ENCODE assay signal across 10 mouse cellular contexts in the genomic region with DNA sequence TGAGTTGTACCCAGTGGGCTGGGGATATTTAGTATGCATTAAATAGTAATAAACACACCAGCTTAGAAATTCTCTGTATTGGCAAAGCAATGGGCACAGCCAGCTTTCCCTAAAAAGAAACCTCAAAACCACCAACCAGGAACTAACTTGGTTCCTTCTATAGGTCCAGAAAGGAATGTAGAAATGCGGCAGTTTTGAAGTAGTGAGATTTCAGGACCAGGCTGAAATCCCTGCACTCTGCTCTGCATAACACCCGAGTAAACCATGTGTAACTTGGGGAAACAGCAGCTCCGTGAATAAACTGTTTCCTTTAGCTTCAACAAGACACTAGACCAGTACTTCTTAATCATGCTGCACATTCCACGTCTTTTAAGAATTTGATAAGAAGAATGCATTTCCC. TPM values are rescaled to one million over a fixed set of nuclear protein-coding genes. Genes with fewer than 3 reads are reported as not detected.
A peak's percentile ranks its signal among the peaks of the same experiment; 100 is the strongest.
DNase-seq lines count a peak whose midpoint lies in the region; ATAC-seq and TF ChIP-seq lines count a peak whose summit lies in the region.
"Had no signal": no experiment of that assay in that cellular context is flagged by ENCODE, and none has a peak within 500 bp of the region (broad histone marks: within the 10 kb centered on the region; RNA-seq: fewer than 3 reads in every experiment).

No protein-coding gene starts in this region.

- H3K4me1 ChIP-seq in heart, postnatal 0 days (ENCODE audit: control insufficient read depth, insufficient read depth): peaks cover 42% of the 10 kb centered on the region
- peaks cover 22% of the 10 kb centered on the region for H3K4me1 ChIP-seq in embryonic facial prominence, embryonic 13.5 days
- peaks cover 12% of the 10 kb centered on the region for H3K4me1 ChIP-seq in intestine, embryonic 14.5 days (replicated peaks; ENCODE audit: control insufficient read depth, insufficient read depth, low read length)
- H3K4me1 ChIP-seq in midbrain, embryonic 15.5 days: peaks cover 28% of the 10 kb centered on the region

- H3K9me3 ChIP-seq in heart, postnatal 0 days (replicated peaks; ENCODE audit: control insufficient read depth, low read length): no peaks in the 10 kb centered on the region
- no peaks in the 10 kb centered on the region for H3K9me3 ChIP-seq in embryonic facial prominence, embryonic 13.5 days
- no peaks in the 10 kb centered on the region for H3K9me3 ChIP-seq in intestine, embryonic 14.5 days (ENCODE audit: control insufficient read depth, low read length)
- H3K9me3 ChIP-seq in midbrain, embryonic 15.5 days: no peaks in the 10 kb centered on the region

- H3K27ac ChIP-seq in heart, postnatal 0 days (ENCODE audit: low read depth): 0 out of 2 replicates have a peak overlapping the region, but pooled peaks have one; percentile 3
- H3K27ac ChIP-seq in embryonic facial prominence, embryonic 13.5 days: no peak overlapping the region
- H3K27ac ChIP-seq in intestine, embryonic 14.5 days (ENCODE audit: low read depth): no peak overlapping the region
- no peak overlapping the region for H3K27ac ChIP-seq in midbrain, embryonic 15.5 days

- 4% methylated on average over 4 of the region's 4 CpGs for WGBS in heart, postnatal 0 days
- WGBS in embryonic facial prominence, embryonic 13.5 days: 47% methylated on average over 4 of the region's 4 CpGs
- WGBS in intestine, embryonic 14.5 days: 31% methylated on average over 4 of the region's 4 CpGs
- WGBS in midbrain, embryonic 15.5 days: 72% methylated on average over 4 of the region's 4 CpGs

- no peak for TF ChIP-seq CTCF in heart, postnatal 0 days (IDR thresholded peaks at IDR 0.05; ENCODE audit: low read depth)

- H3K4me3 ChIP-seq in heart, postnatal 0 days (ENCODE audit: low read depth, low read length): peak overlapping the region; percentile 61
- 0 out of 2 replicates have a peak overlapping the region, but pooled peaks have one; percentile 92 for H3K4me3 ChIP-seq in embryonic facial prominence, embryonic 13.5 days
- peak overlapping the region; percentile 87; the same call in 1 of the 2 replicates for H3K4me3 ChIP-seq in intestine, embryonic 14.5 days (ENCODE audit: low read depth, low read length)
- no peak overlapping the region for H3K4me3 ChIP-seq in midbrain, embryonic 15.5 days

- H3K9ac ChIP-seq in heart, postnatal 0 days (replicated peaks; ENCODE audit: low read depth, low read length): peak overlapping the region; percentile 68; the same call in 1 of the 2 replicates
- H3K9ac ChIP-seq in embryonic facial prominence, embryonic 13.5 days: no peak overlapping the region
- no peak overlapping the region for H3K9ac ChIP-seq in intestine, embryonic 14.5 days (ENCODE audit: low read length)
- H3K9ac ChIP-seq in midbrain, embryonic 15.5 days: no peak overlapping the region

- no peak for TF ChIP-seq EP300 in heart, postnatal 0 days (IDR thresholded peaks at IDR 0.05; ENCODE audit: low read depth)

- H3K36me3 ChIP-seq in heart, postnatal 0 days (replicated peaks; ENCODE audit: control insufficient read depth, insufficient read depth, low read length): no peaks in the 10 kb centered on the region
- H3K36me3 ChIP-seq in embryonic facial prominence, embryonic 13.5 days: no peaks in the 10 kb centered on the region
- H3K36me3 ChIP-seq in intestine, embryonic 14.5 days (ENCODE audit: control insufficient read depth, insufficient read depth, low read length): no peaks in the 10 kb centered on the region
- H3K36me3 ChIP-seq in midbrain, embryonic 15.5 days (replicated peaks): no peaks in the 10 kb centered on the region

- no peak for ATAC-seq in heart, postnatal 0 days (ENCODE audit: insufficient read depth, low read depth)
- ATAC-seq in embryonic facial prominence, embryonic 13.5 days (ENCODE audit: insufficient number of reproducible peaks, insufficient read depth, low FRiP score, low TSS enrichment, low read depth): no peak
- no peak for ATAC-seq in intestine, embryonic 14.5 days (replicated peaks; ENCODE audit: low FRiP score, low TSS enrichment, low read depth)
- no peak for ATAC-seq in midbrain, embryonic 15.5 days (replicated peaks)
- ATAC-seq in erythroid progenitor cell, adult 5-6 weeks (replicated peaks; ENCODE audit: low FRiP score, poor library complexity, severe bottlenecking): no peak

- DNase-seq in heart, postnatal 0 days (ENCODE audit: low spot score): no peak
- no peak for DNase-seq in heart, postnatal 4 days
- DNase-seq in intestine, embryonic 14.5 days (ENCODE audit: low spot score): no peak
- no peak for DNase-seq in urinary bladder, adult 18-20 months (ENCODE audit: low spot score in 2 of 2)
- no peak for DNase-seq in testis, postnatal 10 days (ENCODE audit: low spot score)
- DNase-seq: adrenal gland, postnatal 36 days; retina, postnatal 1 day had no signal

- H3K27me3 ChIP-seq in heart, postnatal 0 days (ENCODE audit: control insufficient read depth, insufficient read depth, low read length): no peaks in the 10 kb centered on the region
- no peaks in the 10 kb centered on the region for H3K27me3 ChIP-seq in embryonic facial prominence, embryonic 13.5 days
- H3K27me3 ChIP-seq in intestine, embryonic 14.5 days (replicated peaks; ENCODE audit: control insufficient read depth, insufficient read depth, low read length): no peaks in the 10 kb centered on the region
- H3K27me3 ChIP-seq in midbrain, embryonic 15.5 days (replicated peaks): no peaks in the 10 kb centered on the region

- peak overlapping the region; percentile 64 for H3K4me2 ChIP-seq in heart, postnatal 0 days (ENCODE audit: low read depth, low read length)
- H3K4me2 ChIP-seq in embryonic facial prominence, embryonic 13.5 days: peak overlapping the region; percentile 86
- peak overlapping the region; percentile 66 for H3K4me2 ChIP-seq in intestine, embryonic 14.5 days (ENCODE audit: low read length)
- H3K4me2 ChIP-seq in midbrain, embryonic 15.5 days: peak overlapping the region; percentile 88

RNA-seq across cellular contexts. Expression of gene Arfip1, which starts 1.7 kb away (rescaled TPM):
- 10.9 and 45.6 TPM in 2 replicates for total RNA-seq in heart, postnatal 0 days (2014; rRNA removed; ENCODE audit: low replicate concordance)
- polyA plus RNA-seq in heart, postnatal 0 days (2015; fragmentation: Nextera tagmentation; extraction: Ambion mirVana): 41.0 and 42.1 TPM in 2 replicates
- 10 to 100 TPM; 36.0 to 41.6 TPM for total RNA-seq in heart, postnatal 4 days (2021)
- 42.5 and 47.1 TPM in 2 replicates for polyA plus RNA-seq in embryonic facial prominence, embryonic 13.5 days (2015; fragmentation: Nextera tagmentation; extraction: Ambion mirVana)
- 44.7 and 47.9 TPM in 2 replicates for polyA plus RNA-seq in intestine, embryonic 14.5 days (2014; fragmentation: Nextera tagmentation; extraction: Ambion mirVana)
- 21.5 and 22.2 TPM in 2 replicates for polyA plus RNA-seq in midbrain, embryonic 15.5 days (2015; fragmentation: Nextera tagmentation; extraction: Ambion mirVana)
- 4.2 and 5.8 TPM in 2 replicates for total RNA-seq in erythroid progenitor cell, adult 5-6 weeks (2015; ENCODE audit: low replicate concordance)
- 3.4 and 4.0 TPM in 2 replicates for total RNA-seq in erythroid progenitor cell, adult 5-6 weeks (2017; ENCODE audit: low replicate concordance)

RNA-seq across cellular contexts. Expression of gene Tigd4, which starts 12.7 kb away (rescaled TPM):
- total RNA-seq in heart, postnatal 0 days (2014; rRNA removed; ENCODE audit: low replicate concordance): 0.15 and 1.3 TPM in 2 replicates
- polyA plus RNA-seq in heart, postnatal 0 days (2015; fragmentation: Nextera tagmentation; extraction: Ambion mirVana): 0.29 and 0.34 TPM in 2 replicates
- total RNA-seq in heart, postnatal 4 days (2021): under 1 TPM; 0.33 to 0.34 TPM
- 0.10 and 0.27 TPM in 2 replicates for polyA plus RNA-seq in embryonic facial prominence, embryonic 13.5 days (2015; fragmentation: Nextera tagmentation; extraction: Ambion mirVana)
- polyA plus RNA-seq in intestine, embryonic 14.5 days (2014; fragmentation: Nextera tagmentation; extraction: Ambion mirVana): not detected in 2 replicates
- not detected in 2 replicates for polyA plus RNA-seq in midbrain, embryonic 15.5 days (2015; fragmentation: Nextera tagmentation; extraction: Ambion mirVana)
- not detected in 2 replicates for total RNA-seq in erythroid progenitor cell, adult 5-6 weeks (2015; ENCODE audit: low replicate concordance)
- total RNA-seq in erythroid progenitor cell, adult 5-6 weeks (2017; ENCODE audit: low replicate concordance): not detected in 2 replicates
- total RNA-seq: adrenal gland, postnatal 36 days had no signal
